Mouse (Mus musculus) megakaryocyte-erythroid progenitor cell, adult 5-6 weeks (primary cell): ENCODE measurements around the gene Ifnar2. TPM values are rescaled to one million over a fixed set of nuclear protein-coding genes. Genes with fewer than 3 reads are reported as not detected.

Source experiments
- ATAC-seq: replicated peaks from 2 replicates; pipeline ENCODE4 v1.8.0; 2016; ENCODE audit warnings: mild to moderate bottlenecking, inconsistent platforms; ENCODE audit not compliant: severe bottlenecking, poor library complexity, low FRiP score, low TSS enrichment
- total RNA-seq, 2 experiments: library from RNA; stranded (forward) in 1 of 2; stranded (reverse) in 1 of 2; fragments of 200-1000, 215-1000 nt in 1 of 2; fragments of >200 nt in 1 of 2; fragmentation: Nextera tagmentation in 1 of 2; gene quantifications; 2 replicates each; pipeline ENCODE4 v1.2.3; 2014 to 2017

Gene Ifnar2
- total RNA-seq, 2 experiments from 2014 or later = 50.8 to 51.9 TPM

GRCm38 (mm10) chr16:91356760-91357525 lies 15.6 kb upstream of the Ifnar2 start:
- no peak for ATAC-seq

- no peak for ATAC-seq
Observed at GRCm38 (mm10) chr16:91357526-91357900, 15.1 kb upstream of the Ifnar2 start.

GRCm38 (mm10) chr16:91358555-91358954 lies 14.0 kb upstream of the Ifnar2 start:
- 0 out of 2 replicates have a peak, but pooled peaks have one; percentile 20 for ATAC-seq

- ATAC-seq = no peak
Observed at GRCm38 (mm10) chr16:91359531-91359930, 13.1 kb upstream of the Ifnar2 start.

GRCm38 (mm10) chr16:91360162-91360561 lies 12.4 kb upstream of the Ifnar2 start:
- ATAC-seq = no peak

GRCm38 (mm10) chr16:91362006-91362405 lies 10.6 kb upstream of the Ifnar2 start:
- no peak for ATAC-seq

GRCm38 (mm10) chr16:91362616-91363272 lies 9.8 kb upstream of the Ifnar2 start:
- ATAC-seq = no peak

GRCm38 (mm10) chr16:91363483-91363882 lies 9.1 kb upstream of the Ifnar2 start:
- no peak for ATAC-seq

- ATAC-seq = peak; percentile 73
Observed at GRCm38 (mm10) chr16:91366567-91366966, 6.0 kb upstream of the Ifnar2 start.

- no peak for ATAC-seq
Observed at GRCm38 (mm10) chr16:91367066-91367465, 5.5 kb upstream of the Ifnar2 start.

- ATAC-seq = no peak
Observed at GRCm38 (mm10) chr16:91373473-91374252, 1.1 kb downstream of the Ifnar2 start.

- ATAC-seq = no peak
Observed at GRCm38 (mm10) chr16:91374253-91374634, 1.7 kb downstream of the Ifnar2 start.

GRCm38 (mm10) chr16:91376701-91377100 lies 4.1 kb downstream of the Ifnar2 start:
- no peak for ATAC-seq

GRCm38 (mm10) chr16:91378431-91378986 lies 5.9 kb downstream of the Ifnar2 start:
- no peak for ATAC-seq

GRCm38 (mm10) chr16:91378991-91379390 lies 6.4 kb downstream of the Ifnar2 start:
- ATAC-seq = no peak

GRCm38 (mm10) chr16:91379412-91379811 lies 6.8 kb downstream of the Ifnar2 start:
- no peak for ATAC-seq

GRCm38 (mm10) chr16:91380151-91380550 lies 7.6 kb downstream of the Ifnar2 start:
- ATAC-seq = peak; percentile 82

GRCm38 (mm10) chr16:91381606-91382005 lies 9.0 kb downstream of the Ifnar2 start:
- no peak for ATAC-seq

GRCm38 (mm10) chr16:91382261-91382790 lies 9.7 kb downstream of the Ifnar2 start:
- no peak for ATAC-seq

- ATAC-seq = no peak
Observed at GRCm38 (mm10) chr16:91384221-91384620, 11.6 kb downstream of the Ifnar2 start.
